Mouse (Mus musculus) liver, embryonic 14.5 days (tissue): ENCODE data around the gene Mcoln2. TPM values are rescaled to one million over a fixed set of nuclear protein-coding genes. Genes with fewer than 3 reads are reported as not detected.

Source experiments
- ATAC-seq: fragments of 200-750 bp; cut with Nextera tagmentation; 2 replicates; pipeline ENCODE4 v1.8.0; 2017; ENCODE audit warnings: moderate number of reproducible peaks, mild to moderate bottlenecking, moderate library complexity; ENCODE audit not compliant: insufficient read depth
- DNase-seq, 3 experiments: peaks; one replicate each; pipeline ENCODE4 v3.0.0-alpha.2; 2012 to 2013; ENCODE audit warnings: low read depth in 3 of 3, low spot score in 3 of 3
- H3K27ac ChIP-seq: fragments of 300-500 bp; sonication (generic); 2 replicates; pipeline ENCODE4 v1.5.1; 2014; ENCODE audit warnings: moderate library complexity, mild to moderate bottlenecking, control low read depth, inconsistent platforms
- H3K27me3 ChIP-seq: fragments of 300-500 bp; sonication (generic); 2 replicates; pipeline ENCODE4 v1.6.1; 2014; ENCODE audit warnings: mild to moderate bottlenecking, low read length, moderate library complexity; ENCODE audit not compliant: control insufficient read depth, insufficient read depth
- H3K36me3 ChIP-seq: fragments of 300-500 bp; sonication (generic); replicated peaks from 2 replicates; pipeline ENCODE4 v1.6.1; 2014; ENCODE audit warnings: low read depth; ENCODE audit not compliant: control insufficient read depth, insufficient read depth
- H3K4me1 ChIP-seq, 2 experiments: fragments of 200-500 bp in 1 of 2; fragments of 300-500 bp in 1 of 2; sonication (generic) in 1 of 2; replicated peaks; 2 replicates each; pipeline ENCODE4 v1.6.1; 2012 to 2014; ENCODE audit warnings: antibody characterized with exemption in 1 of 2, inconsistent platforms in 1 of 2, low read length in 1 of 2; ENCODE audit not compliant: control insufficient read depth in 2 of 2, insufficient read depth in 2 of 2
- H3K4me2 ChIP-seq: fragments of 300-500 bp; sonication (generic); 2 replicates; pipeline ENCODE4 v1.6.1; 2014; ENCODE audit warnings: low read depth, mild to moderate bottlenecking, control low read depth, moderate library complexity
- H3K4me3 ChIP-seq, 2 experiments: fragments of 200-500 bp in 1 of 2; fragments of 300-500 bp in 1 of 2; sonication (generic) in 1 of 2; 2 replicates each; pipeline ENCODE4 v1.5.1; 2012 to 2014; ENCODE audit warnings: low read depth in 2 of 2, low read length in 2 of 2, mild to moderate bottlenecking in 2 of 2, control low read depth in 1 of 2, inconsistent platforms in 1 of 2, moderate library complexity in 1 of 2; ENCODE audit not compliant: insufficient read depth in 1 of 2
- H3K9ac ChIP-seq: fragments of 300-500 bp; sonication (generic); replicated peaks from 2 replicates; pipeline ENCODE4 v1.6.1; 2014; ENCODE audit warnings: mild to moderate bottlenecking, control low read depth, moderate library complexity
- H3K9me3 ChIP-seq: fragments of 300-500 bp; sonication (generic); 2 replicates; pipeline ENCODE4 v1.6.1; 2016; ENCODE audit warnings: low read length, mixed read lengths; ENCODE audit not compliant: control insufficient read depth
- CTCF ChIP-seq: IDR thresholded peaks from 2 replicates; pipeline ENCODE4 v1.5.1; 2016; ENCODE audit warnings: antibody characterized with exemption, low read depth, control low read depth
- EP300 ChIP-seq: IDR thresholded peaks from 2 replicates; pipeline ENCODE4 v1.6.1; 2016; ENCODE audit warnings: antibody characterized with exemption, low read depth
- WGBS: fragments of 180-500 bp; shearing (Covaris S2); extraction: QIAGEN DNeasy Blood & Tissue Kit; methylation state at CpG from one replicate; pipeline ENCODE4 v1.1.7; 2014; ENCODE audit not compliant: insufficient replicate concordance; 5-methylcytosine and 5-hydroxymethylcytosine counted together
- polyA plus RNA-seq, 2 experiments: library from polyadenylated mRNA; depleted of rRNA in 1 of 2; stranded (reverse) in 1 of 2; unstranded in 1 of 2; fragments of >200 nt; fragmentation: Nextera tagmentation in 1 of 2; extraction: Ambion mirVana in 1 of 2; gene quantifications; 2 replicates each; pipeline versions ENCODE4 v1.2.1 to v1.2.3; 2012 to 2014

Mcoln2 gene
- polyA plus RNA-seq, 2 experiments: 5.5 to 5.9 TPM

- WGBS: 62% methylated on average over 7 of the region's 7 CpGs
- no peaks in the 10 kb centered on the region for H3K36me3 ChIP-seq
- H3K9me3 ChIP-seq: no peaks in the 10 kb centered on the region
- ATAC-seq (no peak), DNase-seq (no peak)
- no peak overlapping the region for H3K27ac ChIP-seq
- H3K9ac ChIP-seq: no peak overlapping the region
- no peaks in the 10 kb centered on the region for H3K27me3 ChIP-seq
- peaks cover 0 to 2% of the 10 kb centered on the region in 2 experiments; a peak in 1 of 4 replicates for H3K4me1 ChIP-seq
- TF ChIP-seq CTCF: no peak
- no peak for TF ChIP-seq EP300
- H3K4me2 ChIP-seq: no peak overlapping the region
- no peak overlapping the region for H3K4me3 ChIP-seq
Measured at GRCm38 (mm10) chr3:146142523-146142922, 7.1 kb upstream of the Mcoln2 start.

- Histone ChIP-seq H3K27ac (no peak overlapping the region), H3K27me3 (no peaks in the 10 kb centered on the region), H3K4me2 (no peak overlapping the region), H3K4me3 (no peak overlapping the region), H3K9me3 (no peaks in the 10 kb centered on the region), H3K36me3 (no peaks in the 10 kb centered on the region), H3K9ac (no peak overlapping the region), H3K4me1 (peaks cover 0 to 2% of the 10 kb centered on the region in 2 experiments; a peak in 1 of 4 replicates)
- WGBS: 39% methylated on average over 5 of the region's 5 CpGs
- DNase-seq (no peak), ATAC-seq (no peak)
- TF ChIP-seq CTCF: no peak
- no peak for TF ChIP-seq EP300
Measured at GRCm38 (mm10) chr3:146145501-146145900, 4.1 kb upstream of the Mcoln2 start.

GRCm38 (mm10) chr3:146146131-146146530, 3.5 kb upstream of the Mcoln2 start:
- Histone ChIP-seq H3K27me3 (no peaks in the 10 kb centered on the region), H3K36me3 (no peaks in the 10 kb centered on the region), H3K4me2 (no peak overlapping the region), H3K4me3 (no peak overlapping the region), H3K9ac (no peak overlapping the region), H3K9me3 (no peaks in the 10 kb centered on the region), H3K4me1 (peaks cover 0 to 2% of the 10 kb centered on the region in 2 experiments; a peak in 1 of 4 replicates), H3K27ac (no peak overlapping the region)
- DNase-seq (no peak), ATAC-seq (no peak)
- WGBS: 35% methylated on average over 5 of the region's 5 CpGs
- TF ChIP-seq EP300 (no peak), CTCF (no peak)

- Histone ChIP-seq H3K9ac (no peak overlapping the region), H3K4me1 (peaks cover 0 to 4% of the 10 kb centered on the region in 2 experiments; a peak in 2 of 4 replicates), H3K36me3 (no peaks in the 10 kb centered on the region), H3K9me3 (no peaks in the 10 kb centered on the region), H3K4me2 (peak overlapping the region; percentile 61), H3K4me3 (peak overlapping the region; percentile 45 to 47), H3K27ac (no peak overlapping the region), H3K27me3 (no peaks in the 10 kb centered on the region)
- 2% methylated on average over 25 of the region's 26 CpGs for WGBS
- ATAC-seq (peak; percentile 56), DNase-seq (no peak)
- no peak for TF ChIP-seq EP300
- TF ChIP-seq CTCF: no peak
Measured at GRCm38 (mm10) chr3:146150058-146150400, 396 bp downstream of the Mcoln2 start.

GRCm38 (mm10) chr3:146150560-146150959, 927 bp downstream of the Mcoln2 start:
- H3K4me1 ChIP-seq: peaks cover 0 to 4% of the 10 kb centered on the region in 2 experiments; a peak in 2 of 4 replicates
- peak overlapping the region; percentile 45 to 47 for H3K4me3 ChIP-seq
- ATAC-seq (no peak), DNase-seq (no peak)
- TF ChIP-seq EP300 (no peak), CTCF (no peak)
- 19% methylated on average over 11 of the region's 11 CpGs for WGBS
- H3K36me3 ChIP-seq: no peaks in the 10 kb centered on the region
- no peak overlapping the region for H3K27ac ChIP-seq
- H3K9ac ChIP-seq: no peak overlapping the region
- H3K9me3 ChIP-seq: no peaks in the 10 kb centered on the region
- H3K4me2 ChIP-seq: peak overlapping the region; percentile 61
- H3K27me3 ChIP-seq: no peaks in the 10 kb centered on the region
